Mouse (Mus musculus) forebrain, embryonic 11.5 days (tissue): ENCODE data around the gene Rab43. TPM values are rescaled to one million over a fixed set of nuclear protein-coding genes. Genes with fewer than 3 reads are reported as not detected.

ENCODE experiments used
- ATAC-seq: fragments of 200-750 bp; cut with Nextera tagmentation; replicated peaks from 2 replicates; pipeline ENCODE4 v1.8.0; 2017; ENCODE audit warnings: moderate TSS enrichment; ENCODE audit not compliant: low FRiP score
- DNase-seq: peaks from one replicate; pipeline ENCODE4 v3.0.0-alpha.2; 2017; ENCODE audit warnings: low spot score
- H3K27ac ChIP-seq: fragments of 300-500 bp; sonication (generic); 2 replicates; pipeline ENCODE4 v1.5.1; 2014; ENCODE audit warnings: low read depth, low read length
- H3K27me3 ChIP-seq: fragments of 300-500 bp; sonication (generic); 2 replicates; pipeline ENCODE4 v1.6.1; 2014; ENCODE audit warnings: mild to moderate bottlenecking, low read length, mixed read lengths; ENCODE audit not compliant: control insufficient read depth, insufficient read depth
- H3K36me3 ChIP-seq: fragments of 300-500 bp; sonication (generic); 2 replicates; pipeline ENCODE4 v1.6.1; 2014; ENCODE audit warnings: mild to moderate bottlenecking, low read length, moderate library complexity, mixed read lengths; ENCODE audit not compliant: control insufficient read depth, insufficient read depth
- H3K4me1 ChIP-seq: fragments of 300-500 bp; sonication (generic); replicated peaks from 2 replicates; pipeline ENCODE4 v1.6.1; 2014; ENCODE audit warnings: low read length, mixed read lengths; ENCODE audit not compliant: control insufficient read depth, insufficient read depth
- H3K4me2 ChIP-seq: fragments of 300-500 bp; sonication (generic); 2 replicates; pipeline ENCODE4 v1.6.1; 2014; ENCODE audit warnings: low read depth, mild to moderate bottlenecking, low read length, moderate library complexity, mixed read lengths; ENCODE audit not compliant: severe bottlenecking
- H3K4me3 ChIP-seq: fragments of 300-500 bp; sonication (generic); 2 replicates; pipeline ENCODE4 v1.5.1; 2014; ENCODE audit warnings: low read depth, low read length
- H3K9ac ChIP-seq: fragments of 300-500 bp; sonication (generic); 2 replicates; pipeline ENCODE4 v1.6.1; 2014; ENCODE audit warnings: low read length
- H3K9me3 ChIP-seq: fragments of 300-500 bp; sonication (generic); 2 replicates; pipeline ENCODE4 v1.6.1; 2016; ENCODE audit warnings: low read length, mixed read lengths; ENCODE audit not compliant: control insufficient read depth
- WGBS: fragments of 180-500 bp; shearing (Covaris S2); extraction: QIAGEN DNeasy Blood & Tissue Kit; methylation state at CpG from one replicate; pipeline ENCODE4 v1.1.7; 2014; 5-methylcytosine and 5-hydroxymethylcytosine counted together
- polyA plus RNA-seq: library from polyadenylated mRNA; unstranded; fragments of >200 nt; fragmentation: Nextera tagmentation; extraction: Ambion mirVana; gene quantifications from 2 replicates; pipeline ENCODE4 v1.2.1, GENCODE M21; 2014

The Rab43 gene
- polyA plus RNA-seq, result 9.4 and 9.7 TPM in 2 replicates

DNA sequence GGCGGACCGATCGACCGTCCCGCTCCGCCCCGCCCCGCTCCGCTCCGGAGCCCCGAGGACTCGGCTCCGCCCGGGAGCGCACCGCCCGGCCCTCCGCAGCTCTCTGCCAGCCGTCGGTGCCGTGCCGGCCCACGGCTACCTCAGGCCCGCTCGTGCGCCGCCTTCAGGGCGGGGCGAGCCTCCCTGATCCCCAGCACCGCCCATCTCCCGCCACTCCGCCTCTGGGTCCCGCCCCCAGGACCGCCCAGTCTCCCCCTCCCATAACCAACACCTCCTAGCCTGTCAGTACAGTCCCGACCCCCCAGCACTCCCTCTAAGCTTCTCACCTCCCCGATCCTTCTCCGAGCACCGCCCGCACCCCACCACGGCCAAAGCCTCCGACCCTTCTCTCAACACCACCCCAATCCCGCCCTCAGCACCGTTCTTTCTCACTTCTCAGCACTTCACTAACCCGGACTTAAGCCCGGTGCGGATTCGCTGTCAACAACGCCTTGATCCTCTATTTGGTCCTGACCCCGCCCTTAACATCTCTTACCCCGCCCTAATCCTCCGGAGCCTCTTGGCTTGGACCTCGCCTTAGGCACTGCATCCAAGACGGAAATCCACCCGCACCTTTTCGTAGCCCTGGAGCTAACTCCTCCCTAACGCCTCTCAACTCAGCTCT is at the start of gene Rab43:
Gene Rab43, minus strand, starts transcription at position 490 of the 664 bp plus-strand sequence.
- Histone ChIP-seq H3K27ac (0 out of 2 replicates have a peak within 1 kb of the TSS, but pooled peaks have one; percentile 6), H3K9me3 (no peaks in the 10 kb centered on the region), H3K4me2 (peak within 1 kb of the TSS; percentile 92), H3K4me1 (no peaks in the 10 kb centered on the region; the same call in 1 of the 2 replicates), H3K27me3 (no peaks in the 10 kb centered on the region), H3K4me3 (peak within 1 kb of the TSS; percentile 67), H3K36me3 (peaks cover 3% of the 10 kb centered on the region; the same call in 1 of the 2 replicates), H3K9ac (peak within 1 kb of the TSS; percentile 66)
- WGBS, result 1% methylated on average over 54 of the region's 56 CpGs
- DNase-seq (peak; percentile 94), ATAC-seq (peak; percentile 95)

DNA sequence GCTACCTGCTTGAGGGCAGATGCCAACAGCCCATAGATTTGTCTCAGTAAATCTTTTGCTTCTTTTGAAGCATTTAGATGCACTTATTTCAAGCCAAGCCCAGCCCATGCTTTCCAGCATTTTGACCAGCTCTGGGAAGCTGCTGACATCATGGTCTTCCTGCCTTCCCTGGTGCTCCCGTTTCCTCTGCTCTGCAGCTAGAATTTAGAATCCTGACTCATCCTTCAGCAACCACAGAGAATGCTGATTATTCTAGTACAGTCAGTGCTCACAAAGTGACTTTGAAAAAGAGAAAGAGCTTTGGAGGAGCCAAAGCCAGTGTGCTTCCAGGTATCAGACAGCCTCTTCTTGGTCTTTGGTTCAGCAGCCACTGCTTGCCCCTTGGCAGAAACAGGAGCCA is 45.1 kb upstream of the Rab43 start:
- 55% methylated on average over 1 of the region's 1 CpGs for whole genome bisulfite sequencing
- no peak overlapping the region for H3K9ac ChIP-seq
- no peak for DNase-seq
- H3K27me3 ChIP-seq, result no peaks in the 10 kb centered on the region; the same call in 1 of the 2 replicates
- no peak overlapping the region for H3K27ac ChIP-seq
- H3K4me2 ChIP-seq, result no peak overlapping the region
- H3K4me3 ChIP-seq, result no peak overlapping the region
- H3K9me3 ChIP-seq, result no peaks in the 10 kb centered on the region
- ATAC-seq, result no peak
- H3K4me1 ChIP-seq, result no peaks in the 10 kb centered on the region
- no peaks in the 10 kb centered on the region for H3K36me3 ChIP-seq

DNA sequence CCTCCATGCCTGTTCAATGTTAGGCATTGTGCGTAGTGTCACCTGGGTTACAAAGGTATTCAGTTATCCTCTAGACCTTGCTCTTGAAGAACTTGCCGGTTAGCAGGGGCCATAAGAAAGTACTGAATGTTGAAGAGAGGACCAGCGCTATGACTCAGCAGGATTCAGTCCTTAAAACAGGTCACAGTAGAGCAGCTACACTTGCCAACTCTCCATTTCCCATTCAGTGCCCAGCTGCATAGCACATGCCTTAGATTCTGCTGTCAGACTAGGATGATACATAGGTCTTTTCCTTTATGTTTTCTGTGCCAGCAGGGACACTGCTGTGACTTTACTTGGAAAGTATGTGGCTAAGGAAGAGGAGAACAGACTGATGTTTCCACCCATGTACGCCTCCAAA is 41.5 kb upstream of the Rab43 start:
- 91% methylated on average over 4 of the region's 4 CpGs for WGBS
- Histone ChIP-seq H3K4me2 (no peak overlapping the region), H3K36me3 (no peaks in the 10 kb centered on the region), H3K27ac (no peak overlapping the region), H3K9me3 (no peaks in the 10 kb centered on the region), H3K9ac (no peak overlapping the region), H3K27me3 (no peaks in the 10 kb centered on the region; the same call in 1 of the 2 replicates), H3K4me1 (peaks cover 5% of the 10 kb centered on the region), H3K4me3 (no peak overlapping the region)
- ATAC-seq (no peak), DNase-seq (no peak)

DNA sequence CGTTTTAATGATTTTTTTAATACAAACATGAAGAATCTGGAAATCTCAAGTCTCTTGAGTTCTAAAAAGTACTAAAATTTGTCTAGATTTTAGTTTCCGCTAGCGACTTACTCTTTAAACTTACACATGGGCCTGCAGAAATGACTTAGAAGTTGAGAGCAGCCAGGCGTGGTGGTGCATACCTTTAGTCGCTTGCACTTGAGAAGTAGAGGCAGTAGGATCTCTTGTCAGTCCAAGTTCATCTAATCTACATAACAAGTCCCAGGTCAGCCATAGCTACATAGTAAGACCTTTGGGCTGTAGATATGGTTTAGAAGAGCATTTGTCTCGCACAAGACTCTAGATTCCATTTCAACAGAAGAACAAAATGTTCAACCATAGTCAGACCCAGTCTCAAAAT is 39.9 kb upstream of the Rab43 start:
- no peak overlapping the region for H3K27ac ChIP-seq
- no peak overlapping the region for H3K4me2 ChIP-seq
- no peak for DNase-seq
- no peak for ATAC-seq
- H3K4me1 ChIP-seq, result peaks cover 8% of the 10 kb centered on the region
- no peaks in the 10 kb centered on the region; the same call in 1 of the 2 replicates for H3K27me3 ChIP-seq
- no peak overlapping the region for H3K9ac ChIP-seq
- 77% methylated on average over 6 of the region's 6 CpGs for WGBS
- no peak overlapping the region for H3K4me3 ChIP-seq
- no peaks in the 10 kb centered on the region for H3K36me3 ChIP-seq
- no peaks in the 10 kb centered on the region for H3K9me3 ChIP-seq

DNA sequence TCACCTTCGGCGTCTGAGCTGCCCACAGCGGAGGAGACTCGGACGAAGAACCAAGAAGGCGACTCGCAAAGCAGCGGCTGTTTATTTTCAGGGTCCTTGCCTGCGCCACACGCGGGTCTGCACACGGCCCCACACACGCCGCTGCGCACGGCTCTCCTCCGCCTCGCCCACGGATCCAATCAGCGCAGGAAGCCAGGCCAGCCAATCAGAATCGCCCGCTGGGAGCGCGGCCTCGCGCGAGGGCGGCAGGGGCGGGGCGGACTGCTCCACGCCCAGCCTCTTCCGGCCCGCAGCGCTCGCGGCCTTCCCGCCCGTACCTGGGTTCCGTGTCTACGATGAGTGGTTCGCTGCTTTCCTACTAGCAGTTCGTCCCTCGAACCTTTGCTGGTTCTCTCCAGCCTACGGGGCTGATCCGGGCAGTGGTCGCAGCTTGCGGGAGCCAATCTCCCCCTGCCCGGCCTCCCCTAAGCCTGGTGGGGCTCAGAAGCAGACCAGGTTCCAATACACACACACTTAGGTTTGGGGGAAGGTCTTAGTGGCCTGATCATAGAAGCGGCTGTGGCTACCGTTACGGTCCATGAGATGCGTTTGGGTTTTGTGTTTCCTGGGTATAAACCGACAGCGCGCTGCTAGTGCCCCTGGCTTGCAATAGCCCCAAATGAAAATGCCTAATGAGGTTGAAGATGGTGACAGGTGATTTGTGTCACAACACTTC is 39.1 kb upstream of the Rab43 start, which contains the start of gene Cnbp:
Gene Cnbp, minus strand, starts transcription at position 207 of the 715 bp plus-strand sequence.
- Histone ChIP-seq H3K27ac (peak within 1 kb of the TSS; percentile 81), H3K36me3 (no peaks in the 10 kb centered on the region), H3K9ac (peak within 1 kb of the TSS; percentile 100), H3K4me3 (peak within 1 kb of the TSS; percentile 100), H3K27me3 (no peaks in the 10 kb centered on the region; the same call in 1 of the 2 replicates), H3K4me1 (peaks cover 8% of the 10 kb centered on the region), H3K4me2 (peak within 1 kb of the TSS; percentile 90), H3K9me3 (no peaks in the 10 kb centered on the region)
- peak; percentile 99 for DNase-seq
- peak; percentile 97 for ATAC-seq
- WGBS, result under 1% methylated on average over 55 of the region's 55 CpGs

DNA sequence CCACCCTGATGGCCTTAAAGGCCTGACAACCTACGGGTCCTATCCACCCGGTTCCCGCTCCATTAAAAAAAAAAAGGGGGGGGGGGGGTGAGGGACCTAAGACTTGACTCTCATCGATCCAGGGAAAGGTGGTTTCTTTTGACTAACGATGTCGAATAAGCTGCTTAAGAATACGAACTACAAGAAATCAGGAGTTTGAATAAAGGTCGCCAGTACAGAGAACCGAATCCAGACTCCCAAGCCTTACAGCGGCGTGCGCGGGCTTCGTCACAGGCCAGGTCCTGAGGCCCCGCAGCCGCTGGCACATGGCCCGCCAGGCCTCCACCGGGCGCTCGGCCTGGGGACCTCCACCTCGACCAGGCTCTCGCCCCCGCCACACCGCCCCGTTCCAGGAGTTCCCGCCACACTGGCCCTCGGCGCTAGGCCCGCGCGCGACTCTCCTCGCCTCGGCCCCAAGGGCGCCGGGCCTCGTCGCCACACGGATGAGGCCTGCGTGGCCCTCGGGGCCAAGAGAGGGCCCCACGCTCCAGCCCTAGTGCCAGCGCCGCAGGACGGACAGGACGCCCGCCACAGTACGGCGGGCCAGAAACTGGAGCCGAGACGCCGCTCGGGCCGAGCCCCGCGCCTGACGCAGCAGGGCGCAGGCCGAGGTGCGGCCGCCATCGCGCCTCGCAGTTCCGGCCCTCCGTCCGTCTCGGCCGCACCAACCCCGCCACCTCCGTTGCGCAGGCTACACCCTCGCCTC is 38.4 kb upstream of the Rab43 start:
- peaks cover 8% of the 10 kb centered on the region for H3K4me1 ChIP-seq
- no peaks in the 10 kb centered on the region; the same call in 1 of the 2 replicates for H3K27me3 ChIP-seq
- ATAC-seq, result peak; percentile 80
- H3K27ac ChIP-seq, result peak overlapping the region; percentile 81
- peaks cover under 1% of the 10 kb centered on the region; the same call in 1 of the 2 replicates for H3K36me3 ChIP-seq
- H3K4me2 ChIP-seq, result peak overlapping the region; percentile 81
- WGBS, result under 1% methylated on average over 70 of the region's 73 CpGs
- H3K9me3 ChIP-seq, result no peaks in the 10 kb centered on the region
- peak; percentile 73 for DNase-seq
- H3K4me3 ChIP-seq, result peak overlapping the region; percentile 100
- peak overlapping the region; percentile 100 for H3K9ac ChIP-seq

DNA sequence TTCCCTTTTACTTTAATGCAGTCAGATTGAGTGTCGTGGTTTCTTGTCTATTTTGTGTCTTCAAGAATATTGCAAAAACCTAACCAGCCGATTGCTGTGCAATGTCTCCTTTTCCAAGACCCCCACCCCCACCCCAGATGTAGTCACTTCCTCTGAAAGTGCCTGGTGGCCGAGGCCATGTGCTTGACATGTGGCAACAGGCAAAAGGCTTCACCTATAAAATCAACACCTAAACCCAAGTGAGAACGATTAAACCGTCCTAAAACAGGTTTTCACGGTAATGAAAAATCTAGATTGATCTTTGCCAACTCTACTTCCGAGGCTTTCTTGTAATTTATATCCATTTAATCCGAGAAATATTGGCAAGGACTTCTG is 37.8 kb upstream of the Rab43 start:
- WGBS, result 2% methylated on average over 8 of the region's 8 CpGs
- Histone ChIP-seq H3K4me3 (peak overlapping the region; percentile 100), H3K27me3 (no peaks in the 10 kb centered on the region; the same call in 1 of the 2 replicates), H3K9me3 (no peaks in the 10 kb centered on the region), H3K36me3 (peaks cover 6% of the 10 kb centered on the region), H3K4me1 (peaks cover 8% of the 10 kb centered on the region), H3K9ac (peak overlapping the region; percentile 100), H3K4me2 (peak overlapping the region; percentile 81), H3K27ac (no peak overlapping the region)
- DNase-seq, result peak; percentile 60
- ATAC-seq, result no peak

DNA sequence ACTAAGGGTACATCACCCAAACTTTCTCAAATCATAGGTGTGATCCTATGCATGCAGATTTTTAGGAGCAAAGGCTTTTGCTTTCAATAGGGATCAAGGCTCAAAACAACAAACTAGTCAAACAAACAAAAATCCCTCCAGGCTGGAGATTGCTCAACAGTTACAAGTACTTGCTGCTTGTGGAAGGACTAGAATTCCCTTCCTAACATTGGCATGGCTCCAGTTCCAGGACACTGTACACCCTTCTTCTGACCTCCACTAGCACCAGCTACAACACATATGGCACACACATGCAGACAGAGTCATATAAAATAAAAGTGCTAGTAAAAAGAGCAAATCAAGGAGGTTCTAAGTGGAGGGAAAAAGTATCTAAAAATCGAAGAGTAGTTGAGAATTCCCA is 34.8 kb upstream of the Rab43 start:
- no peaks in the 10 kb centered on the region for H3K9me3 ChIP-seq
- DNase-seq (no peak), ATAC-seq (no peak)
- H3K27me3 ChIP-seq, result no peaks in the 10 kb centered on the region
- no peak overlapping the region for H3K4me2 ChIP-seq
- no peak overlapping the region for H3K27ac ChIP-seq
- H3K9ac ChIP-seq, result no peak overlapping the region
- 84% methylated on average over 1 of the region's 1 CpGs for WGBS
- peaks cover 12% of the 10 kb centered on the region for H3K36me3 ChIP-seq
- H3K4me1 ChIP-seq, result peaks cover 8% of the 10 kb centered on the region
- H3K4me3 ChIP-seq, result no peak overlapping the region
